Mouse (Mus musculus): ENCODE data around the gene Clns1a. TPM values are rescaled to one million over a fixed set of nuclear protein-coding genes. Genes with fewer than 3 reads are reported as not detected.
A peak's percentile ranks its signal among the peaks of the same experiment; 100 is the strongest.

Gene Clns1a
- total and polyA plus RNA-seq, 3 experiments = 140 to 305 (median 240) TPM

DNA sequence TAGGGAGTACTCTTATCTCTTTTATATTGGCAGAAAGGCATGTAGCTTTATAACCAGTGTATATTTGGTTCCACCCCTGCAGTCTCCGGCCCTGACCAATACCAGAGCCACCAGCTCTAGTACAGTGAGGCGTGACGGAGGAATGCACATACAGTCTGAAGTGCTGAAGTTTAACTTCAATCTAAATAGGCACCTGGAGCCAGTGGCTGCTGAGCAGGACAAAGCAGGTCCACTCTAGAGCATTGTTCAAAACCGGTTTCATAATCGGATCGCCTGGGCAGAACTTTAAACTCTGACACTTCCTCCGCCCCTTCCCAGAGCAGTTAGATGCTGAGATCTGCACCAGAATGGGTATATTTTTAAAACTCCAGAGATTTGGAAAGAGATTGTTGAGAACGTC, 38.6 kb downstream of the Clns1a start:
- dilution Hi-C loops (cut with MboI; ENCODE audit: extremely low pct_ligation_motif_present, extremely low pct_unique_long_range_greater_than_20kb, low sequenced_read_pairs) (no loop called here), in situ Hi-C loops (cut with MboI; ENCODE audit: low pct_ligation_motif_present, low pct_unique_long_range_greater_than_20kb, low sequenced_read_pairs) (no loop called here)
- Histone ChIP-seq H3K9ac (ENCODE audit: insufficient read depth, low read depth) (no peak overlapping the region), H3K4me1 (ENCODE audit: control insufficient read depth in 1 of 2, insufficient read depth in 2 of 2) (peaks cover 4% of the 10 kb centered on the region in 2 experiments), H3K36me3 (replicated peaks in 1 of 2; ENCODE audit: control insufficient read depth in 1 of 2, insufficient read depth in 1 of 2, low read length in 1 of 2) (peaks cover 0 to 8% of the 10 kb centered on the region in 2 experiments), H3K4me3 (replicated peaks in 1 of 3; ENCODE audit: low read depth in 2 of 3, low read length in 2 of 3, poor library complexity in 1 of 3) (no peak overlapping the region), H3K27me3 (replicated peaks) (no peaks in the 10 kb centered on the region), H3K27ac (ENCODE audit: insufficient read depth, low read depth) (no peak overlapping the region), H3K79me2 (replicated peaks; ENCODE audit: control insufficient read depth, extremely low read depth, insufficient read depth, poor library complexity, severe bottlenecking) (no peaks in the 10 kb centered on the region), H3K9me3 (replicated peaks; ENCODE audit: low read length) (no peaks in the 10 kb centered on the region), H3K4me2 (ENCODE audit: insufficient read depth, low read depth, poor library complexity, severe bottlenecking) (no peak overlapping the region)
- TF ChIP-seq RAD21 (IDR thresholded peaks at IDR 0.05; ENCODE audit: low read depth, low read length) (no peak), ZNF384 (IDR thresholded peaks at IDR 0.05; ENCODE audit: low read depth, low read length) (no peak), MAFK (IDR thresholded peaks at IDR 0.05; ENCODE audit: insufficient replicate concordance, low read length) (no peak), BHLHE40 (IDR thresholded peaks at IDR 0.05; ENCODE audit: low read depth, low read length) (no peak), SIN3A (IDR thresholded peaks at IDR 0.05; ENCODE audit: low read length) (no peak), GABPA (IDR thresholded peaks at IDR 0.05; ENCODE audit: insufficient replicate concordance, low read depth, low read length) (no peak), CHD1 (IDR thresholded peaks at IDR 0.05; ENCODE audit: low read depth, low read length) (no peak), KAT2A (IDR thresholded peaks at IDR 0.05; ENCODE audit: insufficient replicate concordance, low read length) (no peak), CHD2 (IDR thresholded peaks at IDR 0.05; ENCODE audit: low read length) (no peak), MAZ (IDR thresholded peaks at IDR 0.05; ENCODE audit: low read depth, low read length) (no peak), POLR2A (IDR thresholded peaks at IDR 0.05; ENCODE audit: low read depth, low read length) (no peak), MYC (IDR thresholded peaks at IDR 0.05; ENCODE audit: low read depth, low read length) (no peak), ZKSCAN1 (IDR thresholded peaks at IDR 0.05; ENCODE audit: borderline replicate concordance, low read depth, low read length) (no peak), ETS1 (conservative IDR thresholded peaks at IDR 0.05; ENCODE audit: low read depth, low read length) (no peak), NRF1 (IDR thresholded peaks at IDR 0.05; ENCODE audit: low read depth, low read length) (no peak), NELFE (IDR thresholded peaks at IDR 0.05; ENCODE audit: low read depth, low read length) (no peak), CTCF (conservative IDR thresholded peaks at IDR 0.05 in 1 of 2, IDR thresholded peaks at IDR 0.05 in 1 of 2; ENCODE audit: low read depth in 2 of 2, low read length in 2 of 2) (no peak), HCFC1 (IDR thresholded peaks at IDR 0.05; ENCODE audit: low read depth, low read length) (no peak), UBTF (IDR thresholded peaks at IDR 0.05; ENCODE audit: low read depth, low read length) (no peak)
- DNase-seq (ENCODE audit: extremely low read depth) = no peak

DNA sequence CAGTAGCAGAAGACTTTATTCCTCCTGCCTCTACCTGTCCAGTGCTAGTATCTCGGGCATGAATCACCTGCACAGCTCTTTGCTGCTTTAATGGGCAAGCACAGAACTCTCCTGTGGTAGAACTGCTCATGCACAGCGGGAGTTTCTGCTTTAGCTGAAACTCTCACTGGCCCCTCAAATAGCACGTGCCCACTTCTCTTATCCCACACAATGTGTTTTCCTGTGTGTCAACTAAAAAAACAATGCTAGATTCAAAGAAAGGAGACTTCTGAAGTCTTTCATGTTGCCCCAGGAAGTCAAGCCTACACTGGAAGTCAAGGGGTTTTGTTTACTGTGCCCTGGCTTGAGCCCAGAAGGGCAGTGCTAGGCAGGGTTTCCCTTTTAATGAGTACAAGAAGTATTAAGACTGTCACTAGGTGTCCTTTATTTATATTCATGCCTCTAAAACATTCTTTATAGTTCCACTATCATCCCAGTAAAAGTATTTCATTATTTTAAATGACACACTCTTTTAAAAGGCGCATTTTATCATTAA, 39.5 kb downstream of the Clns1a start:
- in situ Hi-C loops (cut with MboI; ENCODE audit: low pct_ligation_motif_present, low pct_unique_long_range_greater_than_20kb, low sequenced_read_pairs) = no loop called here
- TF ChIP-seq CTCF (conservative IDR thresholded peaks at IDR 0.05 in 1 of 2, IDR thresholded peaks at IDR 0.05 in 1 of 2; ENCODE audit: low read depth in 2 of 2, low read length in 2 of 2) = no peak
- TF ChIP-seq CHD1 (IDR thresholded peaks at IDR 0.05; ENCODE audit: low read depth, low read length) = no peak
- TF ChIP-seq SIN3A (IDR thresholded peaks at IDR 0.05; ENCODE audit: low read length) = no peak
- TF ChIP-seq BHLHE40 (IDR thresholded peaks at IDR 0.05; ENCODE audit: low read depth, low read length) = peak; percentile 47; the same call in 1 of the 2 replicates
- TF ChIP-seq CHD2 (IDR thresholded peaks at IDR 0.05; ENCODE audit: low read length) = no peak

More for the DNA sequence above, 39.5 kb downstream of the Clns1a start:
- dilution Hi-C loops (cut with MboI; ENCODE audit: extremely low pct_ligation_motif_present, extremely low pct_unique_long_range_greater_than_20kb, low sequenced_read_pairs) = no loop called here
- Histone ChIP-seq H3K4me2 (ENCODE audit: insufficient read depth, low read depth, poor library complexity, severe bottlenecking) (no peak overlapping the region), H3K4me3 (replicated peaks in 1 of 3; ENCODE audit: low read depth in 2 of 3, low read length in 2 of 3, poor library complexity in 1 of 3) (no peak overlapping the region), H3K79me2 (replicated peaks; ENCODE audit: control insufficient read depth, extremely low read depth, insufficient read depth, poor library complexity, severe bottlenecking) (no peaks in the 10 kb centered on the region), H3K36me3 (replicated peaks in 1 of 2; ENCODE audit: control insufficient read depth in 1 of 2, insufficient read depth in 1 of 2, low read length in 1 of 2) (peaks cover 0 to 2% of the 10 kb centered on the region in 2 experiments), H3K9ac (ENCODE audit: insufficient read depth, low read depth) (no peak overlapping the region), H3K27me3 (replicated peaks) (no peaks in the 10 kb centered on the region), H3K9me3 (replicated peaks; ENCODE audit: low read length) (no peaks in the 10 kb centered on the region), H3K27ac (ENCODE audit: insufficient read depth, low read depth) (no peak overlapping the region), H3K4me1 (ENCODE audit: control insufficient read depth in 1 of 2, insufficient read depth in 2 of 2) (peaks cover 4 to 5% of the 10 kb centered on the region in 2 experiments)
- no peak for DNase-seq (ENCODE audit: extremely low read depth)

Data from CH12.LX (cell line).